Mouse (Mus musculus): ENCODE measurements around the gene 9530068E07Rik. TPM values are rescaled to one million over a fixed set of nuclear protein-coding genes. Genes with fewer than 3 reads are reported as not detected.

The 9530068E07Rik gene
- total RNA-seq (2012; rRNA removed), result 54.7 and 55.0 TPM in 2 replicates

DNA sequence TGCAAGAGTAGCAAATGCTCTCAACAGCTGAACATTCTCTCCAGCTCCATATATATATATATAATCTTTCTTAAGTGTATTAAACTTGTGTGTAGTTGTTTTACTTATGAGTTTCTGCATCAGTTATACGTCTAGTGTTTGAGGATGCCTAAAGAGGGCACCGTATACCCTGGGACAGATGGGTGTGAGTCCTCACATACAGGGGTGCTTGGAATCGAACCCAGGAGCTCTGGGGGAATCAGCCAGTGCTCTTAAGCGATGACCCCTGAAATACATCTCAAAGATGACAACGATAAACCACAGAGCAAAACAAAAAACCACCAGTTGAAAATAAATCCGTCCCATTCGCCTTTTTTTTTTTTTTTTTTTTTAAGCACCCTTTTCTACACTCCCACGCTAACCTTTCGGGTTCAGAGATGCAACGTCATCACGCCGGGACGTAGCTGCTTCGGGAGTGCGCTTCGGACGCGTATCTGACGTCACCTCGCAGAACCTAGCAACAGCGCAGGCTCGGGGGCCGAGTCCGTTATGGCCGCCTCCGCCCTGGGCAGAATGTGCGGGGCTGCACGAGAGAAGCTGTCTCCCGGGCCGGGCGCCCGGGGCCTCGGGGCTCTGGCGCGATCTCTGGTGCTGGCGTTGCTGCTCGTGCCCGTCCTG, at the start of gene 9530068E07Rik:
Gene 9530068E07Rik, plus strand, starts transcription at position 489 of the 657 bp plus-strand sequence.
- DNase-seq (ENCODE audit: low read depth, low spot score), result peak; percentile 88
- no peak for TF ChIP-seq ZC3H11A (IDR thresholded peaks at IDR 0.05; ENCODE audit: borderline replicate concordance, low read depth, low read length)
- TF ChIP-seq CHD2 (IDR thresholded peaks at IDR 0.05; ENCODE audit: low read depth, low read length), result no peak
- peak; percentile 72; the same call in 1 of the 2 replicates for TF ChIP-seq HCFC1 (IDR thresholded peaks at IDR 0.05; ENCODE audit: borderline replicate concordance, insufficient read depth, low read length)
- no peak for TF ChIP-seq MAFK (IDR thresholded peaks at IDR 0.05; ENCODE audit: insufficient read depth, low read depth, low read length)
- TF ChIP-seq ZNF384 (IDR thresholded peaks at IDR 0.05; ENCODE audit: low read depth, low read length), result peak; percentile 97
- Histone ChIP-seq H3K4me3 (ENCODE audit: insufficient read depth in 1 of 2, low read depth in 1 of 2, low read length in 2 of 2, poor library complexity in 1 of 2, severe bottlenecking in 1 of 2) (peak within 1 kb of the TSS; percentile 84 to 99), H3K36me3 (ENCODE audit: control insufficient read depth, insufficient read depth, low read length, poor library complexity, severe bottlenecking) (no peaks in the 10 kb centered on the region; the same call in 1 of the 2 replicates), H3K4me1 (ENCODE audit: control insufficient read depth in 2 of 2, insufficient read depth in 2 of 2, low read length in 2 of 2, poor library complexity in 1 of 2) (peaks cover 3 to 8% of the 10 kb centered on the region in 2 experiments; a peak in 2 of 4 replicates), H3K9ac (ENCODE audit: insufficient read depth, low read depth, low read length, poor library complexity, severe bottlenecking) (peak within 1 kb of the TSS; percentile 99), H3K9me3 (ENCODE audit: control insufficient read depth, insufficient read depth, low read depth, low read length) (no peaks in the 10 kb centered on the region), H3K27ac (ENCODE audit: insufficient read depth, low read depth, low read length, poor library complexity, severe bottlenecking) (peak within 1 kb of the TSS; percentile 89)
- in situ Hi-C loops (cut with MboI; ENCODE audit: low sequenced_read_pairs in 2 of 2, unreplicated experiment in 2 of 2), result no loop called here

GRCm38 (mm10) chr11:52346635-52347005, 49.6 kb upstream of the 9530068E07Rik start:
- Histone ChIP-seq H3K4me3 (ENCODE audit: insufficient read depth in 1 of 2, low read depth in 1 of 2, low read length in 2 of 2, poor library complexity in 1 of 2, severe bottlenecking in 1 of 2) (peak overlapping the region; percentile 41 to 74), H3K27ac (ENCODE audit: insufficient read depth, low read depth, low read length, poor library complexity, severe bottlenecking) (peak overlapping the region; percentile 61; the same call in 1 of the 2 replicates), H3K36me3 (ENCODE audit: control insufficient read depth, insufficient read depth, low read length, poor library complexity, severe bottlenecking) (no peaks in the 10 kb centered on the region), H3K9me3 (ENCODE audit: control insufficient read depth, insufficient read depth, low read depth, low read length) (no peaks in the 10 kb centered on the region), H3K4me1 (ENCODE audit: control insufficient read depth in 2 of 2, insufficient read depth in 2 of 2, low read length in 2 of 2, poor library complexity in 1 of 2) (peaks cover 5 to 19% of the 10 kb centered on the region in 2 experiments), H3K9ac (ENCODE audit: insufficient read depth, low read depth, low read length, poor library complexity, severe bottlenecking) (peak overlapping the region; percentile 50; the same call in 1 of the 2 replicates)
- in situ Hi-C loops (cut with MboI; ENCODE audit: low sequenced_read_pairs in 2 of 2, unreplicated experiment in 2 of 2), result loop anchor here (10.0 kb wide), 3 partner anchors 92 to 212 kb away; no protein-coding TSS in a partner anchor
- no peak for TF ChIP-seq MAFK (IDR thresholded peaks at IDR 0.05; ENCODE audit: insufficient read depth, low read depth, low read length)
- no peak for TF ChIP-seq ZC3H11A (IDR thresholded peaks at IDR 0.05; ENCODE audit: borderline replicate concordance, low read depth, low read length)
- peak; percentile 95 for DNase-seq (ENCODE audit: low read depth, low spot score)

DNA sequence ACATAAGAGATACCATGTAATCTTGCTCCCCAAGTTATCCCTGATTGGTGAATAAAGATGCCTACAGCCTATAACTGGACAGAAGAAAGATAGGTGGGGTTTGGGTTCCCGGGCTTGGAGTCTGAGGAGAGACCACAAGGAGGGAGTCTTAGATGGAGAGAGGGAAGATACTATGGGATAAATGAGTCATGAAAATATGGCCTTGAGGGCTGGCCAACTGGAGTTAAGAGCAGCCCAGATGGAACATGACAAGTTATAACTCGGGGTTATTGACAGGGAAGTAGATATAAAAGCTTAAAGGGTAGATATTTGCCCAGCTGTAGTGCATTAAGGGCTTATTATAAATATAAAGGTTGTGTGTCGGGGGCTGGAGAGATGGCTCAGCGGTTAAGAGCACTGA, 48.1 kb upstream of the 9530068E07Rik start:
- Histone ChIP-seq H3K4me3 (ENCODE audit: insufficient read depth in 1 of 2, low read depth in 1 of 2, low read length in 2 of 2, poor library complexity in 1 of 2, severe bottlenecking in 1 of 2) (no peak overlapping the region), H3K9me3 (ENCODE audit: control insufficient read depth, insufficient read depth, low read depth, low read length) (no peaks in the 10 kb centered on the region), H3K27ac (ENCODE audit: insufficient read depth, low read depth, low read length, poor library complexity, severe bottlenecking) (no peak overlapping the region), H3K36me3 (ENCODE audit: control insufficient read depth, insufficient read depth, low read length, poor library complexity, severe bottlenecking) (no peaks in the 10 kb centered on the region; the same call in 1 of the 2 replicates), H3K9ac (ENCODE audit: insufficient read depth, low read depth, low read length, poor library complexity, severe bottlenecking) (no peak overlapping the region), H3K4me1 (ENCODE audit: control insufficient read depth in 2 of 2, insufficient read depth in 2 of 2, low read length in 2 of 2, poor library complexity in 1 of 2) (peaks cover 5 to 20% of the 10 kb centered on the region in 2 experiments)
- no peak for TF ChIP-seq MAFK (IDR thresholded peaks at IDR 0.05; ENCODE audit: insufficient read depth, low read depth, low read length)
- no peak for TF ChIP-seq CHD2 (IDR thresholded peaks at IDR 0.05; ENCODE audit: low read depth, low read length)
- no peak for TF ChIP-seq ZC3H11A (IDR thresholded peaks at IDR 0.05; ENCODE audit: borderline replicate concordance, low read depth, low read length)
- no peak for TF ChIP-seq HCFC1 (IDR thresholded peaks at IDR 0.05; ENCODE audit: borderline replicate concordance, insufficient read depth, low read length)
- no peak for TF ChIP-seq ZNF384 (IDR thresholded peaks at IDR 0.05; ENCODE audit: low read depth, low read length)
- no peak for DNase-seq (ENCODE audit: low read depth, low spot score)
- in situ Hi-C loops (cut with MboI; ENCODE audit: low sequenced_read_pairs in 2 of 2, unreplicated experiment in 2 of 2), result loop anchor here (10.0 kb wide), 3 partner anchors 93 to 213 kb away; no protein-coding TSS in a partner anchor

GRCm38 (mm10) chr11:52348724-52349123, 47.5 kb upstream of the 9530068E07Rik start:
- Histone ChIP-seq H3K9ac (ENCODE audit: insufficient read depth, low read depth, low read length, poor library complexity, severe bottlenecking) (no peak overlapping the region), H3K27ac (ENCODE audit: insufficient read depth, low read depth, low read length, poor library complexity, severe bottlenecking) (no peak overlapping the region), H3K36me3 (ENCODE audit: control insufficient read depth, insufficient read depth, low read length, poor library complexity, severe bottlenecking) (no peaks in the 10 kb centered on the region; the same call in 1 of the 2 replicates), H3K9me3 (ENCODE audit: control insufficient read depth, insufficient read depth, low read depth, low read length) (no peaks in the 10 kb centered on the region), H3K4me1 (ENCODE audit: control insufficient read depth in 2 of 2, insufficient read depth in 2 of 2, low read length in 2 of 2, poor library complexity in 1 of 2) (peaks cover 5 to 20% of the 10 kb centered on the region in 2 experiments), H3K4me3 (ENCODE audit: insufficient read depth in 1 of 2, low read depth in 1 of 2, low read length in 2 of 2, poor library complexity in 1 of 2, severe bottlenecking in 1 of 2) (no peak overlapping the region)
- DNase-seq (ENCODE audit: low read depth, low spot score), result no peak
- TF ChIP-seq HCFC1 (IDR thresholded peaks at IDR 0.05; ENCODE audit: borderline replicate concordance, insufficient read depth, low read length) (no peak), CHD2 (IDR thresholded peaks at IDR 0.05; ENCODE audit: low read depth, low read length) (no peak), ZNF384 (IDR thresholded peaks at IDR 0.05; ENCODE audit: low read depth, low read length) (no peak), MAFK (IDR thresholded peaks at IDR 0.05; ENCODE audit: insufficient read depth, low read depth, low read length) (no peak), ZC3H11A (IDR thresholded peaks at IDR 0.05; ENCODE audit: borderline replicate concordance, low read depth, low read length) (no peak)
- in situ Hi-C loops (cut with MboI; ENCODE audit: low sequenced_read_pairs in 2 of 2, unreplicated experiment in 2 of 2), result loop anchor here (10.0 kb wide), 3 partner anchors 94 to 214 kb away; no protein-coding TSS in a partner anchor
